Mouse (Mus musculus): ENCODE measurements around the gene Ap1g2.

GRCm38 (mm10) chr14:55095671-55096070, 10.7 kb downstream of the Ap1g2 start:
- TF ChIP-seq POLR2A (IDR thresholded peaks at IDR 0.05; ENCODE audit: low read depth, low read length) (no peak), CTCF (IDR thresholded peaks at IDR 0.05; ENCODE audit: extremely low read depth, insufficient read depth, insufficient read length, insufficient replicate concordance) (no peak)

Data from spleen, adult 2 months (tissue).